ENCODE assay signal across 10 mouse cellular contexts in the genomic region with DNA sequence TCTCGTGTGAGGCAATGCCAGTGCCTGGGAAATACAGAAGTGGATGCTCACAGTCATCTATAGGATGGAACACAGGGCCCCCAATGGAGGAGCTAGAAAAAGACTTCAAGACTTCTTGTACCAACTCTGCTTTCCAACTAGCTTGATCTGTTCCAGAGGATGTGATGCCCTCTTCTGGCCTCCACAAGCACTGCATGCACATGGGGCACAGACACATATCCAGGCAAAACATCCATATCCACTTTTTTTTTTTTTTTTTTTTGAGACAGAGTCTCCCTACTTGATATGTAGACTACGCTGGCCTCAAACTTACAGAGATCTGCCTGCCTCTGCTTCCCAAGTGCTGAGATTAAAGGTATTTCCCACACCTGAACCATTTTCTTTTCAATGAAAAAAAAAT. TPM values are rescaled to one million over a fixed set of nuclear protein-coding genes. Genes with fewer than 3 reads are reported as not detected.
A peak's percentile ranks its signal among the peaks of the same experiment; 100 is the strongest.
DNase-seq lines count a peak whose midpoint lies in the region; ATAC-seq and TF ChIP-seq lines count a peak whose summit lies in the region.
"Had no signal": no experiment of that assay in that cellular context is flagged by ENCODE, and none has a peak within 500 bp of the region (broad histone marks: within the 10 kb centered on the region; RNA-seq: fewer than 3 reads in every experiment).

No protein-coding gene starts in this region.

- no peak overlapping the region for H3K4me2 ChIP-seq in kidney, embryonic 15.5 days
- H3K4me2 ChIP-seq: liver, embryonic 15.5 days had no signal

- no peak overlapping the region for H3K27ac ChIP-seq in kidney, adult 2 months (ENCODE audit: insufficient read depth, low read depth, low read length)
- no peak overlapping the region for H3K27ac ChIP-seq in kidney, embryonic 15.5 days
- H3K27ac ChIP-seq: liver, embryonic 15.5 days had no signal

- peak; percentile 37 for DNase-seq in kidney, adult 2 months
- DNase-seq in 416B (ENCODE audit: low read depth) (peak; percentile 62), G1E (ENCODE audit: low spot score) (no peak)
- DNase-seq in urinary bladder, postnatal 36 days (ENCODE audit: low spot score in 2 of 2), result no peak
- no peak for DNase-seq in heart, postnatal 36 days
- DNase-seq: heart, postnatal 10 days had no signal

- ATAC-seq in kidney, embryonic 15.5 days (replicated peaks; ENCODE audit: low FRiP score), result no peak
- ATAC-seq in G1E (ENCODE audit: extremely low read depth, insufficient number of reproducible peaks, low FRiP score, poor library complexity, severe bottlenecking), result no peak
- ATAC-seq in granulocyte monocyte progenitor cell, adult 5-6 weeks (replicated peaks; ENCODE audit: poor library complexity, severe bottlenecking), result peak; percentile 94
- no peak for ATAC-seq in megakaryocyte-erythroid progenitor cell, adult 5-6 weeks (replicated peaks; ENCODE audit: low FRiP score, low TSS enrichment, poor library complexity, severe bottlenecking)

- no peaks in the 10 kb centered on the region for H3K4me1 ChIP-seq in kidney, adult 2 months (ENCODE audit: control insufficient read depth, insufficient read depth, low read length)
- H3K4me1 ChIP-seq in kidney, embryonic 15.5 days, result no peaks in the 10 kb centered on the region
- H3K4me1 ChIP-seq in G1E (ENCODE audit: insufficient read depth, low read depth, low read length), result 0 out of 2 replicates have a peak, but pooled peaks cover 2% of the 10 kb centered on the region
- H3K4me1 ChIP-seq: liver, embryonic 15.5 days had no signal

- H3K36me3 ChIP-seq in kidney, adult 2 months (ENCODE audit: control insufficient read depth, insufficient read depth, low read length), result no peaks in the 10 kb centered on the region
- no peaks in the 10 kb centered on the region for H3K36me3 ChIP-seq in kidney, embryonic 15.5 days
- no peaks in the 10 kb centered on the region for H3K36me3 ChIP-seq in G1E (replicated peaks)
- H3K36me3 ChIP-seq: liver, embryonic 15.5 days had no signal

- peak; percentile 46 for TF ChIP-seq CTCF in kidney, adult 2 months (conservative IDR thresholded peaks at IDR 0.05; ENCODE audit: insufficient read depth, insufficient read length, low read depth, low read length)
- TF ChIP-seq CTCF in G1E (IDR thresholded peaks at IDR 0.05; ENCODE audit: low read depth, low read length), result peak; percentile 27; the same call in 1 of the 2 replicates

- H3K9ac ChIP-seq in kidney, embryonic 15.5 days, result no peak overlapping the region
- H3K9ac ChIP-seq: liver, embryonic 15.5 days had no signal

- no peaks in the 10 kb centered on the region for H3K9me3 ChIP-seq in kidney, embryonic 15.5 days (replicated peaks)
- no peaks in the 10 kb centered on the region for H3K9me3 ChIP-seq in G1E (replicated peaks)
- H3K9me3 ChIP-seq: liver, embryonic 15.5 days had no signal

- no peak overlapping the region for H3K4me3 ChIP-seq in kidney, adult 2 months (ENCODE audit: insufficient read depth, low read depth, low read length)
- H3K4me3 ChIP-seq in kidney, embryonic 15.5 days (replicated peaks), result no peak overlapping the region
- no peak overlapping the region for H3K4me3 ChIP-seq in G1E (ENCODE audit: low read depth, low read length)
- H3K4me3 ChIP-seq: liver, embryonic 15.5 days had no signal

- no peaks in the 10 kb centered on the region for H3K27me3 ChIP-seq in kidney, adult 2 months (replicated peaks; ENCODE audit: control insufficient read depth, insufficient read depth, low read length)
- H3K27me3 ChIP-seq in kidney, embryonic 15.5 days, result no peaks in the 10 kb centered on the region
- peaks cover 11% of the 10 kb centered on the region for H3K27me3 ChIP-seq in G1E (ENCODE audit: insufficient read depth, low read length)
- H3K27me3 ChIP-seq: liver, embryonic 15.5 days had no signal

- no peak for TF ChIP-seq POLR2A in kidney, adult 2 months (IDR thresholded peaks at IDR 0.05; ENCODE audit: low read depth, low read length)

- intact Hi-C loops in heart, postnatal 36 days (cut with DNase I), result no loop called here

- WGBS in kidney, adult 2 months, result 100% methylated on average over 2 of the region's 2 CpGs
- WGBS in kidney, embryonic 15.5 days, result 90% methylated on average over 2 of the region's 2 CpGs

RNA-seq across cellular contexts. Expression of a gene that starts 32.0 kb away (rescaled TPM):
- polyA plus RNA-seq in kidney, adult 2 months (2012; rRNA removed), result 8.7 and 11.5 TPM in 2 replicates
- 4.8 and 5.1 TPM in 2 replicates for polyA plus RNA-seq in kidney, embryonic 15.5 days (2015; fragmentation: Nextera tagmentation; extraction: Ambion mirVana)
- total RNA-seq in G1E (2014; fragmentation: Nextera tagmentation) (31.2 and 38.8 TPM in 2 replicates), G1E (2017) (86.7 and 90.7 TPM in 2 replicates)
- 53.6 and 59.0 TPM in 2 replicates for polyA plus RNA-seq in G1E (2012)
- 10.3 and 22.3 TPM in 2 replicates for total RNA-seq in granulocyte monocyte progenitor cell, adult 5-6 weeks (2014; fragmentation: Nextera tagmentation)
- 29.0 and 33.7 TPM in 2 replicates for total RNA-seq in granulocyte monocyte progenitor cell, adult 5-6 weeks (2017)
- 25.1 and 29.1 TPM in 2 replicates for total RNA-seq in megakaryocyte-erythroid progenitor cell, adult 5-6 weeks (2014; fragmentation: Nextera tagmentation)
- 32.2 and 32.7 TPM in 2 replicates for total RNA-seq in megakaryocyte-erythroid progenitor cell, adult 5-6 weeks (2017)
- 10 to 100 TPM; 13.0 to 16.6 TPM for total RNA-seq in heart, postnatal 36 days (2021)

RNA-seq across cellular contexts. Expression of a gene that starts 41.4 kb away (rescaled TPM):
- 8.6 and 8.7 TPM in 2 replicates for polyA plus RNA-seq in kidney, adult 2 months (2012; rRNA removed)
- polyA plus RNA-seq in kidney, embryonic 15.5 days (2015; fragmentation: Nextera tagmentation; extraction: Ambion mirVana), result 21.7 and 22.7 TPM in 2 replicates
- 66.9 and 71.9 TPM in 2 replicates for total RNA-seq in G1E (2014; fragmentation: Nextera tagmentation)
- total RNA-seq in G1E (2017), result 65.0 and 65.8 TPM in 2 replicates
- polyA plus RNA-seq in G1E (2012), result 7.1 and 9.5 TPM in 2 replicates
- 25.5 and 31.8 TPM in 2 replicates for total RNA-seq in granulocyte monocyte progenitor cell, adult 5-6 weeks (2014; fragmentation: Nextera tagmentation)
- 44.7 and 57.4 TPM in 2 replicates for total RNA-seq in granulocyte monocyte progenitor cell, adult 5-6 weeks (2017)
- total RNA-seq in megakaryocyte-erythroid progenitor cell, adult 5-6 weeks (2014; fragmentation: Nextera tagmentation), result 36.9 and 45.3 TPM in 2 replicates
- total RNA-seq in megakaryocyte-erythroid progenitor cell, adult 5-6 weeks (2017), result 45.1 and 94.8 TPM in 2 replicates
- total RNA-seq in heart, postnatal 36 days (2021), result 10 to 100 TPM; 42.4 to 45.3 TPM

Comparison
In these comparisons a context has a peak if more than half of its experiments do, and no peak if none do; other contexts are left out.
1. DNase-seq: peak in kidney, adult 2 months (single experiment) and 416B (single experiment); none in G1E (single experiment), urinary bladder, postnatal 36 days (0 of 2) and heart, postnatal 36 days (0 of 2).